Mouse (Mus musculus) bone marrow macrophage, adult 2 months (primary cell): ENCODE data around the gene Tanc2. TPM values are rescaled to one million over a fixed set of nuclear protein-coding genes. Genes with fewer than 3 reads are reported as not detected.

Experiments
- H3K27ac ChIP-seq: 2 replicates; pipeline ENCODE4 v1.5.1; 2012; ENCODE audit warnings: low read depth, low read length; ENCODE audit not compliant: insufficient read depth
- H3K4me1 ChIP-seq: 2 replicates; pipeline ENCODE4 v1.6.1; 2012; ENCODE audit warnings: low read length; ENCODE audit not compliant: control insufficient read depth, insufficient read depth
- H3K4me3 ChIP-seq: 2 replicates; pipeline ENCODE4 v1.5.1; 2012; ENCODE audit warnings: mild to moderate bottlenecking, low read length, moderate library complexity; ENCODE audit not compliant: insufficient read depth
- CTCF ChIP-seq: IDR thresholded peaks from 2 replicates; pipeline ENCODE4 v1.5.1; 2012; ENCODE audit warnings: low read depth, mild to moderate bottlenecking, low read length, moderate library complexity
- POLR2A ChIP-seq: IDR thresholded peaks from 2 replicates; pipeline ENCODE4 v1.6.1; 2012; ENCODE audit warnings: mild to moderate bottlenecking, low read depth, low read length, borderline replicate concordance
- polyA plus RNA-seq: library from polyadenylated mRNA; stranded (reverse); fragments of >200 nt; gene quantifications from 2 replicates; pipeline ENCODE4 v1.2.4, GENCODE M21; 2012; ENCODE audit not compliant: missing spikeins, insufficient read depth, insufficient read length

Gene Tanc2
- polyA plus RNA-seq, 1 experiment, result 35.1 TPM

DNA sequence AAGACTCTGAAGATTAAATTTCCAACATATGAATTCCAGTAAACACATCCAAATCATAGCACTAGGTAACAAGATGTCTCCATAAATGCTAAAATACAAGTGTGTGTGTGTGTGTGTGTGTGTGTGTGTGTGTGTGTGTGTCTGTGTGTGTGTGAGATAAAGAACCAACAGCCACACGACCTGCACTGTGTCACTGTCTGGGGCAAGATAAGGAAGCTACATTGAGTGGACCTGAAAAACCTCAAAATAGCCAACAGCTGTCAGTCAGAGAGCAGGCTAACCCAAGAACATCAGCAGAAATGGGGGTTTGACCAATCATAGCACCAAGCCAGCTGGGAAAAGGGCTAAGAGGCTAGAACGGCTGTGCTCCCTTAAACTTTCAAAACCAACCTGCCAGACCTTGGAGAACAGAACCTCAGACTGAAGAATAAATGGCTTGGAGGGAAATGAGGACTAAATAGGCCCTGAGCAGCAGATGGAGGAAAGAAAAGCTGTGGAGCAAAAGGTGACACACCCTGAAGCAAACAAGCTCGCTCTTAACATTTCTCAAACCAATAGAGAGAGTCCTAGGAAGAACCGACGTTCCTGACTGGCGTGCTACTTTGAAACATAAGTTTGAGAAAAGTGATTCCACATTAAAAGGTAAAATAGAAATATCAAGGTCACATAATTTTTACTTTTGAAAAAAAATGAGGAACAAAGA lies 30.8 kb upstream of the Tanc2 start:
- Histone ChIP-seq H3K4me1 (peaks cover 7% of the 10 kb centered on the region), H3K4me3 (no peak overlapping the region), H3K27ac (no peak overlapping the region)
- no peak for TF ChIP-seq CTCF
- TF ChIP-seq POLR2A, result no peak

DNA sequence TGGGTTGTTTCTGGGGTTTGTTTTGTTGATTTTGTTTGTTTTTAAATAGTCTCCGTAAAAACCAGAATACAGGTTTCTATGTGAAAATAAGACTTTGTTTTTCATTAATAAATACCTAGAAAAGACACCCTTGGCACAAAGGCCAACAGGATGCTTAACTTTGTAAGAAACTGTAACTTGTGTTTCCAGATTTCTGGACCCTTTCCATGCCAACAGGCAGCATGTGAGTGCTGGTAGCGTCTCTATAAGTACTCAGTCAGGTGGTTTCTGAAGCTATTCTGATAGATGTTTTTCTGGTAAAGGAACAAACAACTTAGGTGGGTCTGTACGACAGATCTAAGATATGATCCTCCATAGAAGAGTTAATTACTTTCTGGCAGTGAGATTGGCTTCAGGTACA lies 26.2 kb upstream of the Tanc2 start:
- Histone ChIP-seq H3K4me1 (peaks cover 24% of the 10 kb centered on the region), H3K4me3 (no peak overlapping the region), H3K27ac (no peak overlapping the region)
- TF ChIP-seq POLR2A (no peak), CTCF (no peak)

DNA sequence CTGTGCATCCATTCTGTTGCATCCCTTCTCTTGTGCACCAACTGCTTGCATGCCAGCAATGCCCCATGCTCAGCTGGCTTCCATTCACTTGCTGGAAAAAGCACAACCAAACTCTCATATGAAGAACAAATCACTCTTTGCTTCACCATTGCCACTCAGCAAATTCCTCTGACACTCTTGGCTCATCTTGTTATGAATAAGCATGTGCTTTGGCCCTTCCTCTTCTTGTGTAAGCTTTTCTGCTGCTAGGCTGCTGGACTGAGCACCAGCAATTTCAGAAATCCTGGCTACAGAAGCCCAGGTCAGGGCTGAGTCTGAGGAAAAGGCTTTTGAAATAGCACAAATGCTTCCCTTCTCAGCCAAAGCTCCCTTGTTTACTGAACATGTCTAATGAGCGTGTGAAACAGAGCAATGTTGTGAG lies 22.6 kb upstream of the Tanc2 start:
- Histone ChIP-seq H3K27ac (peak overlapping the region; percentile 82), H3K4me3 (no peak overlapping the region)
- TF ChIP-seq POLR2A, result no peak
- no peak for TF ChIP-seq CTCF

DNA sequence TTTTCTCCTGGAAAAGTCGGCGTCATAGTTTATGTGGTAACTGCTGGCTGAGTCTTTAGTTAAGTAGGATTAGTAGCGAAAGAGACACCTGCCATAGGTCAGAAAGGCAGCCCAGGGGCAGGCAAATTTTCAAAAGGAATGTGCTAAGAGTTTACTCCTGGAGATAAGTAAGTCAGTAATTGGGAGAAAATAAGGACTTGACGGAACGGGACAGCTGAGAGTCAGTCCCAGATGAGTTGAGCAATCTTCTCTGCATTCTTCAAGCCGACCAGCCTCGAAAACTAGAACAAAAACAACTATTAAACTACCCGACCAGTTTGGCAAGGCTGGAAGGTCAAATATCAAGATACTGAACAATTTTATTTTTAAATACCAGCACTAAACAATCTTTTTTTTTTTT lies 17.8 kb upstream of the Tanc2 start:
- peaks cover 11% of the 10 kb centered on the region for H3K4me1 ChIP-seq
- TF ChIP-seq POLR2A, result no peak
- TF ChIP-seq CTCF, result no peak
- H3K4me3 ChIP-seq, result no peak overlapping the region
- H3K27ac ChIP-seq, result no peak overlapping the region

More for the DNA sequence above, 22.6 kb upstream of the Tanc2 start:
- peaks cover 22% of the 10 kb centered on the region for H3K4me1 ChIP-seq

DNA sequence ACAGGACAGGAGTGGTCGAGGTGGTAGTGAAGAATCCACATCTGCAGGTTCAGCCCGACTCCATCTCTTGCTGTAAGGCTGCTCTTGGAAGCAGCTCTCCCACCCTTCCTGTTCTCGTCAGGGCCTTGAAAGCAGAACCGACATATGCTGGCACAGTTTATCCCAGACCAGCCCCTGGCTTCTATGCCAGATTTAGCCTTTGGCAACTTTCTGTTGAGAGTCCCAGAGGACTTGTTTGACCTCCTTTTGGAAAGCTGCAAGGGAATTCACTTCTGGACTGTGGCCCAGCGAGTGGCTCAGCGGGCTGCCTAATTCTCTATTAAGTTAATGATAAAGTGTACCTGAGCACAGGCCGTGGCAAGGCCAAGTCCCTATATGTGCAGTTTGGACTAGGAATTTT lies 15.5 kb upstream of the Tanc2 start:
- Histone ChIP-seq H3K27ac (no peak overlapping the region), H3K4me1 (no peaks in the 10 kb centered on the region), H3K4me3 (no peak overlapping the region)
- TF ChIP-seq CTCF (no peak), POLR2A (no peak)

DNA sequence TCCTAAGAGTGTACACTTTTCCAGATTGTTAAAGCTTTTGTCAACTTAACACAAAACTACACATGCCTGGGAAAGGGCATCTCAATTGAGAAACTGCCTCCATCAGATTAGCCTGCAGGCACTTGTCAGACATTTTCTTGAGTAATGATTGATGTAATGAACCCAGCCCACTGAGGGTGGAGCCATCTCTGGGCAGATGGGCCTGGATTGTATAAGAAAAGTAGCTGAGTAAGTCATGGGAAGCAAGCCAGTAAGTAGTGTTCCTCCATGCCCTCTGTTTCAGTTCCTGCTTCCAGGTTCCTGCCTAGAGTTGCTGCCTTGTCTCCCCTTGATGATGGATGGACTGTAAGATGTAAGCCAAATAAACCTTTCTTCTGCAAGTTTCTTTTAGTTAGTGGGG lies 12.6 kb upstream of the Tanc2 start:
- TF ChIP-seq POLR2A (no peak), CTCF (no peak)
- no peak overlapping the region for H3K4me3 ChIP-seq
- H3K4me1 ChIP-seq, result no peaks in the 10 kb centered on the region
- no peak overlapping the region for H3K27ac ChIP-seq

DNA sequence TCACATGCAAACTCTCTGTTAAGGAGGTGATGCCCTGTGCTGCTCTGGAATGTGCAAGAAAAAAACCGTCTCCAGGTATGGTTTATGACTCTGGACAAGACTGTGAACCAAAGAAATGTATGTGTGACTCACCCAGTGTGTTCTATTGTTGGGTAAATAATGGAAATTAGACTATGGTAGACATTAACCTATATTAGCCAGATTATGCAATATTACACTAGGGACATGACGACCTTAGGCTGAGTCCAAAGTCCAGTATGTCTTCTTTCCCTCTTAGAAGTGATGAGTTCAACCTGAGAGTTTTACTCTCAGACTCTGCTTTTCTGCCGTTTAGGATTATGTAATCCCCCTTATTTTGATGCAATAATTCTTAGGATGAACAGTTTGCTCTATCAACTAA lies 7.8 kb upstream of the Tanc2 start:
- Histone ChIP-seq H3K27ac (no peak overlapping the region), H3K4me3 (no peak overlapping the region), H3K4me1 (no peaks in the 10 kb centered on the region)
- TF ChIP-seq CTCF, result no peak

DNA sequence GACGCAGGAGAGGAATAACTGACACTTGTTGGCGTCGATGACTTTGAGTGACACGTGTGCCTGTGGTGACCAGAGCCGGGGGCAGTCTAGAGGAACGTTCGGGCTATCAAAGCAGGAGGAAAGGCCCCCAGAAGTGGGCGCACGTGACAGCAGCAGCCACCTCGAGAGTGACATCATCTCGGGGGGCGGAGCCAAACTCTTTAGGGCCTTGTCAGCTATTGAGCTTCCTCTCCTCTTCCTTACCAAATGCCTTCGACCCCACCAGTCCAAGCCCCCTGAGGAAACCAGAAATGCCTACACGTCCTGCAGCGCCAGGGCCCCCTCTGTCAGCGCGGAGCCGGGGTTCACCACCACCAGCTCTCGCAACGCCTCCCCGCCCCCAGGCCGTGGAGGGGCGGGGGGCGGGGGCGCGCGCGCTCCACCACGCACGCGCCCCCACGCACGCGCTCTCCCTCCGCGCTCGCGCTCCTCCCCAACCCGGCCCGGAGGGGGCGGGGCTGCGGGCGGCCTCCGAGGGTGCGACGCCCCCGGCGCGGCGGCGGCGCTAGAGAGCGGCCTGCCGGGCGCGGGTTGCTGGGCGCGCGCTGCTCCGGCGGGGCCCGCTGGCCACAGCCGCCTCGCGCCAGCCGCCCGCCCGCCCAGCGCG lies 432 bp upstream of the Tanc2 start:
- Histone ChIP-seq H3K4me1 (peaks cover 10% of the 10 kb centered on the region), H3K4me3 (peak overlapping the region; percentile 78), H3K27ac (peak overlapping the region; percentile 95)
- TF ChIP-seq POLR2A (no peak), CTCF (no peak)

DNA sequence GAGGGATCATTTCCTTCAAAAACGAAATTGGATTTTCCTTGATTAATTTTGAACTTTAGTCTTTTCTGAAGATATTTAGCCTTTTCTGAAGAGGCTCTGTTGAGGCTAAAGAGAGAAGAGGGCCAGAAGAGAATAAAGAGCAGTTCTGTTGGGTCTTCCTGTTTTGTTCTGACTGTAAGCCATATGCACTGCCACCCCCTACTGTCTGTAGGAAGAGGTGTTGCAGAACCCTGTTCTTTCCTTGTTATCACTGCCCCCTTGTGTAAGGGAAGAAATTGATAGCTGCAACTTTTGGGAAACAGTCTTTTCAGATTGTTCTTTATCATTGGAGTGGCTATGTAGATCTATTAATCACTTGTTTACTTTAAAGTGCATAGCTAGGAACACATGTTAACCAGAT lies 2.1 kb downstream of the Tanc2 start:
- no peak for TF ChIP-seq POLR2A
- no peak for TF ChIP-seq CTCF
- no peak overlapping the region for H3K27ac ChIP-seq
- H3K4me1 ChIP-seq, result peaks cover 10% of the 10 kb centered on the region
- no peak overlapping the region for H3K4me3 ChIP-seq

DNA sequence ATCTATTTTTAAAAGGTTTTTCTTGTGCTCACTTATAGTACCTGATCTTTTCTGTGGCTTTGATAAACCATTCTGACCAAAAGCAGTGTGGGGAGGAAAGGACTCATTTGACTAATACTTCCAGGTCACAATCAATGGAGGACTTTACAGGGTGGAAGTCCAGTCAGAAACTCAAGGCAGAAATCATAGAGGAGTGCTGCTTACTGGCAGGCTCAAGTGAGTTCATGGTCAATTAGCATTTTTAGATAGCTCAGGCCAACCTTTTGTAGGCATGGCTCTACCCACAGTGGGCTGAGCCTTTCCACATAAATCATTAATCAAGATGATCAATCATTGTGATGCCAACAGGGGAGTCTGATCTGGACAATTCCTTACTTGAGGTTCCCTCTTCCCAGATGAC lies 12.4 kb downstream of the Tanc2 start:
- H3K27ac ChIP-seq, result no peak overlapping the region
- TF ChIP-seq POLR2A, result no peak
- TF ChIP-seq CTCF, result no peak
- H3K4me1 ChIP-seq, result 0 out of 2 replicates have a peak, but pooled peaks cover 6% of the 10 kb centered on the region

More for the DNA sequence above, 12.4 kb downstream of the Tanc2 start:
- H3K4me3 ChIP-seq, result no peak overlapping the region
